Mouse (Mus musculus) hindbrain, embryonic 15.5 days (tissue): ENCODE data around the gene Msi2. TPM values are rescaled to one million over a fixed set of nuclear protein-coding genes. Genes with fewer than 3 reads are reported as not detected.

Source experiments
- ATAC-seq: fragments of 200-750 bp; cut with Nextera tagmentation; 2 replicates; pipeline ENCODE4 v1.8.0; 2017; ENCODE audit warnings: low read depth, moderate number of reproducible peaks, moderate TSS enrichment; ENCODE audit not compliant: low FRiP score
- H3K27ac ChIP-seq: fragments of 300-500 bp; sonication (generic); replicated peaks from 2 replicates; pipeline ENCODE4 v1.5.1; 2015; ENCODE audit warnings: mild to moderate bottlenecking, inconsistent platforms
- H3K27me3 ChIP-seq: fragments of 300-500 bp; sonication (generic); 2 replicates; pipeline ENCODE4 v1.6.1; 2015; ENCODE audit warnings: control low read depth, inconsistent platforms
- H3K36me3 ChIP-seq: fragments of 300-500 bp; sonication (generic); 2 replicates; pipeline ENCODE4 v1.6.1; 2015; ENCODE audit warnings: control low read depth, inconsistent platforms
- H3K4me1 ChIP-seq: fragments of 300-500 bp; sonication (generic); replicated peaks from 2 replicates; pipeline ENCODE4 v1.6.1; 2015; ENCODE audit warnings: control low read depth, inconsistent platforms
- H3K4me2 ChIP-seq: fragments of 300-500 bp; sonication (generic); 2 replicates; pipeline ENCODE4 v1.6.1; 2015; ENCODE audit warnings: moderate library complexity, mild to moderate bottlenecking, inconsistent platforms
- H3K4me3 ChIP-seq: fragments of 300-500 bp; sonication (generic); 2 replicates; pipeline ENCODE4 v1.5.1; 2015; ENCODE audit warnings: mild to moderate bottlenecking, inconsistent platforms
- H3K9ac ChIP-seq: fragments of 300-500 bp; sonication (generic); 2 replicates; pipeline ENCODE4 v1.6.1; 2015; ENCODE audit warnings: inconsistent platforms
- H3K9me3 ChIP-seq: fragments of 300-500 bp; sonication (generic); 2 replicates; pipeline ENCODE4 v1.6.1; 2016; ENCODE audit warnings: control low read depth, inconsistent platforms
- WGBS: fragments of 180-500 bp; shearing (Covaris S2); methylation state at CpG from one replicate; pipeline ENCODE4 v1.1.7; 2015; 5-methylcytosine and 5-hydroxymethylcytosine counted together
- polyA plus RNA-seq: library from polyadenylated mRNA; unstranded; fragments of >200 nt; fragmentation: Nextera tagmentation; extraction: Ambion mirVana; gene quantifications from 2 replicates; pipeline ENCODE4 v1.2.1, GENCODE M21; 2015

Gene Msi2
- polyA plus RNA-seq, 1 experiment from 2014 or later = 35.9 TPM

GRCm38 (mm10) chr11:88307616-88308543, 410.4 kb downstream of the Msi2 start:
- Histone ChIP-seq H3K27ac (no peak overlapping the region), H3K4me2 (no peak overlapping the region), H3K4me3 (no peak overlapping the region), H3K27me3 (no peaks in the 10 kb centered on the region), H3K4me1 (peaks cover 44% of the 10 kb centered on the region), H3K9ac (no peak overlapping the region), H3K36me3 (no peaks in the 10 kb centered on the region), H3K9me3 (no peaks in the 10 kb centered on the region)
- 82% methylated on average over 14 of the region's 14 CpGs for WGBS
- ATAC-seq = no peak; the same call in 1 of the 2 replicates

GRCm38 (mm10) chr11:88305759-88306158, 412.6 kb downstream of the Msi2 start:
- H3K4me1 ChIP-seq = peaks cover 33% of the 10 kb centered on the region
- no peaks in the 10 kb centered on the region for H3K27me3 ChIP-seq
- H3K9ac ChIP-seq = no peak overlapping the region
- ATAC-seq = no peak
- WGBS = 92% methylated on average over 6 of the region's 6 CpGs
- no peaks in the 10 kb centered on the region for H3K36me3 ChIP-seq
- H3K4me2 ChIP-seq = no peak overlapping the region
- H3K27ac ChIP-seq = no peak overlapping the region
- H3K9me3 ChIP-seq = no peaks in the 10 kb centered on the region
- H3K4me3 ChIP-seq = no peak overlapping the region

GRCm38 (mm10) chr11:88301619-88302018, 416.7 kb downstream of the Msi2 start:
- Histone ChIP-seq H3K27me3 (no peaks in the 10 kb centered on the region), H3K9me3 (no peaks in the 10 kb centered on the region), H3K4me1 (peaks cover 10% of the 10 kb centered on the region), H3K4me3 (no peak overlapping the region), H3K27ac (no peak overlapping the region), H3K36me3 (no peaks in the 10 kb centered on the region), H3K9ac (no peak overlapping the region), H3K4me2 (0 out of 2 replicates have a peak overlapping the region, but pooled peaks have one; percentile 11)
- no peak for ATAC-seq
- WGBS = 49% methylated on average over 6 of the region's 6 CpGs

- no peak overlapping the region for H3K4me2 ChIP-seq
- H3K4me1 ChIP-seq = peaks cover 13% of the 10 kb centered on the region
- 56% methylated on average over 4 of the region's 4 CpGs for WGBS
- H3K27me3 ChIP-seq = no peaks in the 10 kb centered on the region
- H3K36me3 ChIP-seq = no peaks in the 10 kb centered on the region
- H3K9me3 ChIP-seq = no peaks in the 10 kb centered on the region
- no peak overlapping the region for H3K9ac ChIP-seq
- H3K27ac ChIP-seq = no peak overlapping the region
- no peak overlapping the region for H3K4me3 ChIP-seq
- no peak for ATAC-seq
Measured at GRCm38 (mm10) chr11:88299345-88299744, 419.0 kb downstream of the Msi2 start.

GRCm38 (mm10) chr11:88297526-88297925, 420.8 kb downstream of the Msi2 start:
- Histone ChIP-seq H3K4me3 (no peak overlapping the region), H3K4me2 (no peak overlapping the region), H3K9me3 (no peaks in the 10 kb centered on the region), H3K27ac (no peak overlapping the region), H3K36me3 (no peaks in the 10 kb centered on the region), H3K9ac (no peak overlapping the region), H3K27me3 (no peaks in the 10 kb centered on the region), H3K4me1 (peaks cover 22% of the 10 kb centered on the region)
- WGBS = 57% methylated on average over 4 of the region's 4 CpGs
- no peak for ATAC-seq

- ATAC-seq = no peak
- Histone ChIP-seq H3K4me1 (peaks cover 28% of the 10 kb centered on the region), H3K27ac (no peak overlapping the region), H3K9ac (no peak overlapping the region), H3K4me2 (no peak overlapping the region), H3K27me3 (no peaks in the 10 kb centered on the region), H3K4me3 (no peak overlapping the region), H3K36me3 (no peaks in the 10 kb centered on the region), H3K9me3 (no peaks in the 10 kb centered on the region)
- 35% methylated on average over 5 of the region's 5 CpGs for WGBS
Measured at GRCm38 (mm10) chr11:88295298-88295697, 423.0 kb downstream of the Msi2 start.

GRCm38 (mm10) chr11:88294394-88294710, 424.0 kb downstream of the Msi2 start:
- WGBS = 31% methylated on average over 17 of the region's 17 CpGs
- no peaks in the 10 kb centered on the region for H3K9me3 ChIP-seq
- no peak overlapping the region for H3K9ac ChIP-seq
- no peaks in the 10 kb centered on the region for H3K27me3 ChIP-seq
- peak overlapping the region; percentile 17 for H3K4me3 ChIP-seq
- 0 out of 2 replicates have a peak overlapping the region, but pooled peaks have one; percentile 17 for H3K27ac ChIP-seq
- peak overlapping the region; percentile 47 for H3K4me2 ChIP-seq
- H3K4me1 ChIP-seq = peaks cover 33% of the 10 kb centered on the region
- no peak for ATAC-seq
- no peaks in the 10 kb centered on the region for H3K36me3 ChIP-seq

- H3K27ac ChIP-seq = peak within 1 kb of the TSS; percentile 32; the same call in 1 of the 2 replicates
- H3K4me2 ChIP-seq = peak within 1 kb of the TSS; percentile 47
- H3K4me3 ChIP-seq = peak within 1 kb of the TSS; percentile 17
- no peaks in the 10 kb centered on the region for H3K27me3 ChIP-seq
- H3K9ac ChIP-seq = no peak within 1 kb of the TSS
- no peaks in the 10 kb centered on the region for H3K36me3 ChIP-seq
- no peak for ATAC-seq
- H3K4me1 ChIP-seq = peaks cover 38% of the 10 kb centered on the region
- H3K9me3 ChIP-seq = no peaks in the 10 kb centered on the region
- 27% methylated on average over 20 of the region's 20 CpGs for WGBS
Measured at GRCm38 (mm10) chr11:88293631-88294393, 424.5 kb downstream of the Msi2 start, which contains the start of gene Ccdc182. Gene Ccdc182, plus strand, starts transcription at chr11:88294058.

GRCm38 (mm10) chr11:88291688-88292087, 426.6 kb downstream of the Msi2 start:
- no peak overlapping the region for H3K9ac ChIP-seq
- H3K4me1 ChIP-seq = peaks cover 48% of the 10 kb centered on the region
- no peaks in the 10 kb centered on the region for H3K36me3 ChIP-seq
- 41% methylated on average over 4 of the region's 4 CpGs for WGBS
- H3K27ac ChIP-seq = no peak overlapping the region
- no peaks in the 10 kb centered on the region for H3K9me3 ChIP-seq
- H3K4me3 ChIP-seq = no peak overlapping the region
- no peak for ATAC-seq
- no peak overlapping the region for H3K4me2 ChIP-seq
- no peaks in the 10 kb centered on the region for H3K27me3 ChIP-seq

GRCm38 (mm10) chr11:88291245-88291644, 427.1 kb downstream of the Msi2 start:
- Histone ChIP-seq H3K4me1 (peaks cover 48% of the 10 kb centered on the region), H3K9me3 (no peaks in the 10 kb centered on the region)
- no peak for ATAC-seq

More at GRCm38 (mm10) chr11:88291245-88291644, 427.1 kb downstream of the Msi2 start:
- Histone ChIP-seq H3K27ac (no peak overlapping the region), H3K27me3 (no peaks in the 10 kb centered on the region), H3K4me3 (no peak overlapping the region), H3K4me2 (no peak overlapping the region), H3K36me3 (no peaks in the 10 kb centered on the region), H3K9ac (no peak overlapping the region)
- WGBS = 70% methylated on average over 4 of the region's 4 CpGs
